Mouse (Mus musculus): ENCODE measurements around the gene Acoxl. TPM values are rescaled to one million over a fixed set of nuclear protein-coding genes. Genes with fewer than 3 reads are reported as not detected.

Acoxl gene
- total RNA-seq, 2 experiments from 2014 or later = not detected

GRCm38 (mm10) chr2:127929939-127930715 lies 91.5 kb downstream of the Acoxl start:
- no peak for DNase-seq (ENCODE audit: low spot score)
- intact Hi-C loops (cut with DNase I) = no loop called here

- intact Hi-C loops (cut with DNase I) = no loop called here
- no peak for DNase-seq (ENCODE audit: low spot score)
Observed at GRCm38 (mm10) chr2:127931576-127931975, 92.9 kb downstream of the Acoxl start.

- DNase-seq (ENCODE audit: low spot score) = no peak
- intact Hi-C loops (cut with DNase I) = no loop called here
Observed at GRCm38 (mm10) chr2:127933531-127933931, 94.9 kb downstream of the Acoxl start.

GRCm38 (mm10) chr2:127937079-127937478 lies 98.4 kb downstream of the Acoxl start:
- intact Hi-C loops (cut with DNase I) = no loop called here
- no peak for DNase-seq (ENCODE audit: low spot score)

- intact Hi-C loops (cut with DNase I) = no loop called here
- no peak for DNase-seq (ENCODE audit: low spot score)
Observed at GRCm38 (mm10) chr2:127939206-127939605, 100.5 kb downstream of the Acoxl start.

- intact Hi-C loops (cut with DNase I) = no loop called here
- no peak for DNase-seq (ENCODE audit: low spot score)
Observed at GRCm38 (mm10) chr2:127960579-127960978, 121.9 kb downstream of the Acoxl start.

- intact Hi-C loops (cut with DNase I) = no loop called here
- DNase-seq (ENCODE audit: low spot score) = no peak
Observed at GRCm38 (mm10) chr2:127961154-127961553, 122.5 kb downstream of the Acoxl start.

- no peak for DNase-seq (ENCODE audit: low spot score)
- intact Hi-C loops (cut with DNase I) = no loop called here
Observed at GRCm38 (mm10) chr2:127961802-127962433, 123.2 kb downstream of the Acoxl start.

GRCm38 (mm10) chr2:127968944-127969343 lies 130.3 kb downstream of the Acoxl start:
- intact Hi-C loops (cut with DNase I) = no loop called here
- DNase-seq (ENCODE audit: low spot score) = no peak

- no peak for DNase-seq (ENCODE audit: low spot score)
- intact Hi-C loops (cut with DNase I) = no loop called here
Observed at GRCm38 (mm10) chr2:127976276-127976675, 137.6 kb downstream of the Acoxl start.

- intact Hi-C loops (cut with DNase I) = no loop called here
- DNase-seq (ENCODE audit: low spot score) = no peak
Observed at GRCm38 (mm10) chr2:127978601-127979230, 140.0 kb downstream of the Acoxl start.

- intact Hi-C loops (cut with DNase I) = no loop called here
- DNase-seq (ENCODE audit: low spot score) = no peak
Observed at GRCm38 (mm10) chr2:127982610-127983009, 143.9 kb downstream of the Acoxl start.

- intact Hi-C loops (cut with DNase I) = no loop called here
- no peak for DNase-seq (ENCODE audit: low spot score)
Observed at GRCm38 (mm10) chr2:127983301-127983700, 144.6 kb downstream of the Acoxl start.

GRCm38 (mm10) chr2:127983981-127984380 lies 145.3 kb downstream of the Acoxl start:
- intact Hi-C loops (cut with DNase I) = no loop called here
- DNase-seq (ENCODE audit: low spot score) = no peak

- intact Hi-C loops (cut with DNase I) = no loop called here
- no peak for DNase-seq (ENCODE audit: low spot score)
Observed at GRCm38 (mm10) chr2:127987706-127988105, 149.0 kb downstream of the Acoxl start.

- intact Hi-C loops (cut with DNase I) = no loop called here
- DNase-seq (ENCODE audit: low spot score) = peak; percentile 16
Observed at GRCm38 (mm10) chr2:127990856-127991479, 152.3 kb downstream of the Acoxl start.

- intact Hi-C loops (cut with DNase I) = no loop called here
- peak; percentile 12 for DNase-seq (ENCODE audit: low spot score)
Observed at GRCm38 (mm10) chr2:127991656-127992055, 153.0 kb downstream of the Acoxl start.

GRCm38 (mm10) chr2:128008662-128009423 lies 170.2 kb downstream of the Acoxl start:
- no peak for DNase-seq (ENCODE audit: low spot score)
- intact Hi-C loops (cut with DNase I) = no loop called here

GRCm38 (mm10) chr2:128014613-128015012 lies 175.9 kb downstream of the Acoxl start:
- DNase-seq (ENCODE audit: low spot score) = no peak
- intact Hi-C loops (cut with DNase I) = no loop called here

GRCm38 (mm10) chr2:128015602-128016001 lies 176.9 kb downstream of the Acoxl start:
- no peak for DNase-seq (ENCODE audit: low spot score)
- intact Hi-C loops (cut with DNase I) = no loop called here

Measured in heart, postnatal 25 days (tissue).